Mouse (Mus musculus): ENCODE data around the gene Vars2.
A peak's percentile ranks its signal among the peaks of the same experiment; 100 is the strongest.

Vars2 gene

DNA sequence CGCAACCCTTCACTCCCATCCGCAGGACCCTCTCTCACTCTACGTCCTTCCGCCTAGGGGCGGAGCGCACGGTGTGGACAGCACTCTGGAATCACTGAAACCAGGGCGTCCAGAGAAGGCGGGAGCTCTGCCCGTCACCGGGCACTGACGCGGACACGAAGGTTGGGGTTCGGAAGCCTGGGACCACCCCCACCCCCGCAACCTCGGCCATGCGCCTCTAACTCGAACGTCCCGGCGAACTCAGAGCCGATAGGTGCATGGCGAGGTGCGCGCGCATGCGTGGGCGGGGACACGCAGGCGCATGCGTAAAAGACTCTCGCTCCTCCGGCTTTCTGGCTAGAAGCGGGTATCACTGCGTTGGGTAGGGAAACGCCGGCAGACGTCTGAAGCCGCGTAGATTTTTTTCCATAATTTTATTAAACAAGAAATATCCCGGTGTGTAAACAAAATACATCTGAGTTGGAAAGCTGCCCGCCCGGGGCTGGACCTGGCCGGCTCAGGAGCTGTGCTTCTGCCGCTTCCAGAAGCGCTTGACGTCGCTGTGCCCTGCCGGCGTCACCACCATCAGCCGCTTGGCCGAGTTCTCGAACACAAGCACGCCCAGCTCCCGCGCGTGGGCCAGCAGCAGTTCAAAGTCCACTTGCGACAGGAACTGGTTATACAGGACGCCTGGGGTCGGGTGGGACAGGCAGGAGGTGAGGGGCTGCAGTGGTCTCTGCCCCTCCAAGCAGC is at the start of gene Vars2:
Gene Vars2, minus strand, starts transcription at position 259 of the 732 bp plus-strand sequence.
- DNase-seq, result peak; percentile 97 to 98

DNA sequence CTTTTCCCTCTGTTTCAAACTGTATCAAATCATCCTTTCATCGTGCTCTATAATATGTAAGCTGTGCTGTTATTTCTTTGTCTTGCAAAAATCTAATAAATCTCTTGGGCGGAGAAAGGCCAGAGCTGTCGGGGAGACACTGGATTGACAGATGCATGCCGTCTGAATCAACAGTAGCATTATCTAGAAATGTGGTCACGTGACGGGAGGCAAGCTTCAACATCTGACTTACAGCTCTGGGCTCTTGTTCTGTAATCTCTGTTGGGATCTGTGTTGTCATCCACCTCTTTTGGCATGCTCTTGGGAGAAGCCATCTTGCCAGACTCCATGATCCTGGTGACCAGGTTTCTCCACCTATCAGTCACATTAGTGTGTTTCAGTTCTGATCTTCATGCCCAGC is 49.7 kb upstream of the Vars2 start:
- DNase-seq, result no peak

DNA sequence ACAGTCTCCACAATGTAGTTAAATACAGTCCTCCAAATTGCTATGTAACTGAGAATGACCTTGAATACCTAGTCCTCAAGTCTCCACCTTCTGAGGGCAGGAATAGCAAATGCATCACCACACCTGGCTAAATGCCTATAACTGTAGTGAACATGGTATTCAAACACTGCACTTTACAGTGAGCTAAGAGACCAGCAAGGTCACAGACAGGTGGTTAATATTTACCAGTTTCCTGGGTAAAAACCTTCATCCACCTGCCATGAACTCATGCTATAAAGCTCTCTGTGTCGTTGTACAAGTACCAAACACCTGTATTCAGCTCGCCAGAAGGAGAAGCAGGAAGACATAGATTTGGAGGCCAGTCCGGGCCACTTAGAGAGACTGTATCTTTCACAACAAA is 48.7 kb upstream of the Vars2 start:
- no peak for DNase-seq

DNA sequence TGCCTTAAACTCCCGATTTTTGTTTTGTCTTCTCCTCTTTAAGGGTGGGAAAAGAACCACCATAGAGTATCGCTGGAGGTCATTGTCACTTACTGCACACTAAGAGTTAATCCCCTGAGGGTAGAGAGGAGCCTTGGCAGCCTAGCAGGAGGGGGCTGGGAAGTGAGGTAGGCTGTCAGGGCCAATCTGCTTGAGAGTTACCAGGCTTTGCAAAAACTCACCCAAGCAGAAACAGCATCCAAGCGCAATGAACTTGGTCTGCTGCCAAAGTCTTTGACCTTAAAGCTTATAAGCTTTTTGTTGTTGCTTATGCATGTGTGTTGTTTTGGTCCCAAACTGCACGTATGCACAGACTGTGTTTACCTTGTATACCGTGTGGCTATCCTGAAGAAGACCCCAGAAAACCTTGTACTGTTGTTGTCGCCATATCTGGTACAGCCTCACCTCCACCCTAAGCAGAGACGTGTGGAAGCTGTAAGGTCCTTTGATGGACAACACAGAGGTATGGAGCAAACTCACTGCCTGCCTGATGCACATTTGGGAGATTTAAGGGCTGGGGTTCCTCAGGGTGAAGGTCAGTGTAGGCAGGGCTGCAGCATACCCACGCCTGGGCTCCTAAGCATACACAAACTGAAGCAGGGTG is 43.4 kb upstream of the Vars2 start:
- no peak for DNase-seq

DNA sequence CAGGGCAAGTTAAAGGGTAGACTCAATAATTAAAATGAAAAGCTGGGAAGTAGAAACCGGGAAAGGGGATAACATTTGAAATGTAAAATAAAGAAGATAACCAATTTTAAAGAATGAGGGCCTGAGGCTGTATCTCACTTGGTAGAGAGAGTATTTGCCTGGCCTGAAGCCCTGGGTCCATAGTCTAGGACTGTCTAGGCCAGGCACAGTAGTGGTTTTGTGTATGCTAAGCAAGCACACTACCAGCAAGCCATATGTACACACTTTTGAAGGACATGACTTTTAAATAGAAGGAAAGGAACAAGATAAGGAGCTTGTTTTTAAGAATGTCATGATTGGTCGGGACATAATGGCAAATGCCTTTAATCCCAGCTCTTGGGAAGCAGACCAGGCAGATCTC is 41.2 kb upstream of the Vars2 start:
- DNase-seq, result no peak

DNA sequence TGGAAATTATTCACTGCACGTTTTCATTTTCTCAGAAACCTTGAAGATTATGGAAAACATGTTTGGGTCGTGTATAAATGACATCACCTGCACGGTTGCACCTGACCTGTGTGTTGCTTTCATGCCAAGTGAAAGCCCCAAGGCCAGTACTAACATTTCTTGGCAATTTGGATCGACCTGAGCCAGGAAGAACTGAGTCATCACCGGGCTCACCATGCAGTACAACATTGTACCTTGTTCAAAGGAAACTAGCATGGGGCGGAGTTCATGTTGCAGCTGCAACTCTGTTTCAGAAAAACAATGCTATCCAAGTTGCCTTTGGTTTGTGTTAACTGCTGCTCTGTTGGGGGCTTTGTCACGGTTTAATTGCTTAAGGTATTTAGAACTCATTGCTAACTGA is 40.5 kb upstream of the Vars2 start:
- no peak for DNase-seq

DNA sequence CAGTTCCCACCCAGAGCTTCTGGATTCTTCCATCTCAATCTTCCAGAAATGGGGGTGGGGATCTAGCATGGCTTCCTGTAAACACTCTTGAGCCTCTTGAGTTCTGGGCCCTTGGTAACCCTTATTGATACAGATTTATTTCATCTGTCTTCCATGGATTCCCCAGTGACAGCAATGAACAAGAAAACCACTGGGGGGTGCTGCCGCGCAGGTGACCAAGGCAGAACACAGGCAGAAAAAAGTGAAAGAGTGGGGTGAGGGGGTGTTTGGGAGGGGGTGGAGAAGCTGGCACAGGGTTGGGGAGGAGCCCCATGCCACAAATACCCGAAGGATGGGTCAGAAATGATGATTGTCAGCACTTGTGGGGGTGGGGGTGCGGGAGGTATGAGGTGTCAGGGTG is 38.4 kb upstream of the Vars2 start:
- peak; percentile 43 to 60 for DNase-seq

DNA sequence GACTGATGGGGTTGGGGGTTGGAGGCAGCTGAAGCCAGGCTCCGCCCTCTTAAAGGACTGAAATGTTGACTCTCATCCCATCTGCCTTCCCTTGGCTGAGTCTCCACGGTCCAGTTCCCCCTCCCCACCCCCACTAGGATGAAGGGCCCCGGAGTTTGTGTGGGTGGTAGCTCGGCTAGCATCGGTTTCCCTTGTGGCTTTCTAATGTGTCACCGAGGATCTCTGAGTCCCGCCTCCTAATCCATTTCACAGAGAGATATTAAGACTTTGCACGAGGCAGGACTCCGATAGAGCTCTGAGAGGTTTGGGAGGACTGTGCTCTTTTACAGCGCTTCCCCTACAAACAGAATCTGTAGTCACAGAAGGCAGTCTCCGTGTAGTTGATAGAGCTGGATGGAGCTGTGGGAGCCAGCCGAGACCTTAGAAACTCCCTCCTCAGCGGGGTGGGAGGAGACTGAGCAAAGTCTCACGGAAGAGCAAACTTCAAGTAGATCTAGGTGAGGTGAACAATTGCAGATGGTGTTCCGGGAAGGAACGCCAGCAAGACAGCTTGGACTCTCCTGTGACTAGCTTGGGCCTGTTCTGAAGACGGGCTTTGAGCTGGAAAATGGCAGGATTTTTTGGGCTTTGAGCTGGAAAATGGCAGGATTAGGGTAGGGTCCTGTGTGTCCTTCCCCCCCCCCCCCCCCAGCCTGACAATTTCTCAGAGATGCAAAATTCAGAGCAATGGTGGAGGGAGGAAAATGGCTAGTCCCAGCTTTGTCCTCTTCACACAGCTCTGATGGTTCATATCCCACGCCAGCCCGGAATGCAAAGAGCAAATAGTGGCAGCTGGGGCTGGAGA is 37.5 kb upstream of the Vars2 start, which contains the start of gene Ddr1:
Gene Ddr1, minus strand, starts transcription at position 1 of the 844 bp plus-strand sequence.
- peak; percentile 46 to 57 for DNase-seq

DNA sequence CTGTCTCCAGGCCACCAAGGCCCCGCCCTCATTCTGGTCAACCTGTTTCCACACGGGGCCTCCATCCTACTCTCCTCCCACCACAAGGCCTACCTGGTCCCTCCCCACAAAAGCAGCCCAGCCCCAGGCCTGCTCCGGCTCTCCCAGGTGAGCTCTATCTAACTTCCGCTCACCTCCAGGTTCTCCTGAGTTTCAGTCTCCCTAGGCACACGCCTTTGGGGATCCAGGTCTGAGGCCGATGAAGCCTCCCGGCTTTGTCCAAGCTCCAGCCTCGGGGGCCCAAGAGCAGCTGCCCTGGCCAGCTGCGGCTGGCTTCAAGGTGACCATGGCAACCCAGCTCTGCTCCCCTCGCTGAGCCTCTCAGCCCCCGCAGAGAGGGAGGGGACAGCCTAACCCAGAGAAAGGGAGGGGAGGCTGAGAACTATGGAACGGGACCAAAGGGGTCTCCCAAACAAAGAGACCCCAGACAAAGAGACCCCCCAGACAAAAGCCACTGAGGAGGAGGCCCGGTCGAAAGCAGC is 36.4 kb upstream of the Vars2 start:
- DNase-seq, result no peak

DNA sequence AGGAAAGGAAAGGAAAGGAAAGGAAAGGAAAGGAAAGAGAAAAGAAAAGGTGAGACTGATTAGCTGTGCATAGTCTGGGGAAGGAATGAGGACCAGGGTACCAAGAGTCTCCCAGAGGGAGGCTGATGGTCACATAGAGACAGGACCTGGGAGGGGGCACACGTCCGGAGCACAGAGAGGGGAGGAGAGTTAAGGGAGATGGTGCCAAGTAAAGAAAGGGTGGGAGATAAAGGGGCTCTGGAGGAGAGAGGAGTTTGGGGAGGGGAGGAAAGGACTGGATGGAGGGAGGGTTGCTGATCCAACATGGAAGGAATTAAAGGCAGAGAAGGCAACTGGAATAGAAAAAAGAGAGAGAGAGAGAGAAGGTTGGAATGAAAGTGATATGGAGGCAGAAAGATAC is 35.7 kb upstream of the Vars2 start:
- DNase-seq, result no peak

DNA sequence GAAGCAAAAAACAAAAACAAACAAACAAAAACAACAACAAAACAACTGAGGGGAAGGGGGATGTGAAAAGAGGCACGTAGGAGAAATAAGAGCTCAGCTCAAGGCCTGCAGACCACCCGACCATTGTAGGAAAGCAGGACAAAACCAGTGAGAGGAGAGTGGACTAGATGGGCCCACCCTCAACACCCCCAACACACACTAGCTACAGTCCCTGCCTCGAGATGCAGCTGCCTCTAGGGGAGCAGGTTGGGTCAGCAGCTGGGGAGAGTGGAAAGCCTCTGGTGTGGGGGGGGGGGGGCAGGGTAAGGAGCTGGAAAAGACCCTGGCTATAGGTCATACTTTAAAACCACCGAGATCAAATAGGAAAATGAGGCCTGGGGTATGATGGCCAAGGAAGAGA is 35.2 kb upstream of the Vars2 start:
- DNase-seq, result no peak

DNA sequence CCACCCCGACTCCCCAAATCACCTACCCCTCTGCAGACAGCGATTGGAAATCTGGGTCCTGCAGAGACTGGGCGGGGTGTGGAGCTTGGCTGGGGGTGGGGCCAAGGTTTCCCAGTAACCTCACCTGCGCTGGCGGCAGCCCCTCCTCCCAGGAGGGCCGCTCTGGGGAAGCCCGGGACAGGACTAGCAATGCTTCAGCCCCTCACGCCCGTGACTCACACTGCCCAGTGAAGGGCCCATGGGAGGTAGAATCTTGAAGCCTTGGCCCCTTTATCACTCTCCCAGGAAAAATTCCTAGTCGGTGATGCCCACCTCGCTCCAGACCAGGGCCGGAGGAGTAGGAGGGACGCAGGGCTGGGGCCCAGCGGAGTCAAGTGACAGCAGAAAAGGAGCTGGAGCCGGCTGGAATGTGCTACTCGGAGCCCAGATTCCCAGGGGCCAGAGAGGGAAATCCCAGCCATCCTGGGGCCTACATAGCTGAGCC is 34.6 kb upstream of the Vars2 start:
- no peak for DNase-seq

DNA sequence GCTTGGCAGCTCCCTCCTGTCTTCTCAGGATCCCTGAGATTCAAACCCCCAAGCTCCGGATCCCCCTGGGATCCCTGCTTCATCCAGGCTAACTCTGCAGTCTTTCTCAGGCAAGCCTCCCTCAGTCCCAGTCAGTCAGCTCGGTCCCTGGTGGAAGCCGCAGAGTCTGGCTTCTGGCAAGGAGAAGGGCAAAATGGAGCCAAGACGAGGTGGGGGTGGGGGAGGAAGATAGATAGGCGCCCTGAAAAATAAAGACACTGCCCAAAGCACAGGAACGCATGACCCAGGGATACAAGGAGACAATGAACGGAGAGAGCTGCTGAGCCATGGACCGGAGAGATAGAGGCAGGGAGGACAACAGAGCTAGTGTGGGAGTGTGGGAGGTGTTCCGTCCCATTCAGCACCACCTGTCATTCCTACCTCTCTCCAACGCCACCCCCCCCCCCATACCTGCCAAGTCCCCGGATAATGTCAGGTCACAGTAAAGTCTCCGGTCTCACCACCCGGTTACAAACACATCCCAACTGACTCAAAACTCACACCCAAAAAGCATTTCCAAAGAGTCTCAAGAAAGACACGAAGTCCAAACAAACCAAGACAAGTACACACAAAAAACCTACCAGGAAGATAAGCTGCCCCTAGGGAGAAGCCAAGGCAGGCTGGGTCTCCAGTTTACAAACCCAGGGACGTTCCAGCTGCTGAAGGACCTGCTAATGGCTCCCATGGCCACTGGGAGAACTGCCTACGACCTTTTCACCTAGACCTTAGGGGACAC is 34.0 kb upstream of the Vars2 start:
- no peak for DNase-seq

DNA sequence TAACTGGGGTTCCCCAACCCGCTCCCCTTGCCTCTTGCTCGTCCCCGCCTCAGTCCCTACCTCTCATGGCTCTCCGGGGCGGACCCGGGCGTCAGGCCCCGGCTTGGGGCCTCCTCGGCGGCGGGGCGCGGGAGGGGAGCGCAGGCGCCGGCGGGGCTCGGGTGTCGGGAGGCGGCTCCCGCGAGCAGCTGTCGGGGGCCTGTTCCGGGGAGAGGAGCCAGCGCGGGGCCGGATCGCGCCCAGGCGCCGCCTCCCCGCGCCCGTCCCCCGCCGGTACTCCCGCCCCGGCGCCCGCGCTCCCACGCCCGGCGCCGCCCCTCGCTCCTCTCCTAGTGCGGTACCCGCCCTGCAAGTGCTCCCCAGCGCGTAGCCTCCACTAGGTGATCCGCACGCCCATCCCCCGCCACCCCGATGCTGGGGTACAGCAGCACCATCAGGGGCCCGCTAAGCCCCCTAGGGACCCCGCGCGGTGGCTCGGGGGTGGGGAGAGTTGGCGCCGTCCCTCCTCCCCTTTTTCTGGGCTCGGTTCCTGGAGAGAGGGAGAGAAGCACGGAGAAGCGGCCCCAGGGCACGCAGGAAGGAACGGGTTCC is 33.1 kb upstream of the Vars2 start:
- DNase-seq, result peak; percentile 70 to 82

DNA sequence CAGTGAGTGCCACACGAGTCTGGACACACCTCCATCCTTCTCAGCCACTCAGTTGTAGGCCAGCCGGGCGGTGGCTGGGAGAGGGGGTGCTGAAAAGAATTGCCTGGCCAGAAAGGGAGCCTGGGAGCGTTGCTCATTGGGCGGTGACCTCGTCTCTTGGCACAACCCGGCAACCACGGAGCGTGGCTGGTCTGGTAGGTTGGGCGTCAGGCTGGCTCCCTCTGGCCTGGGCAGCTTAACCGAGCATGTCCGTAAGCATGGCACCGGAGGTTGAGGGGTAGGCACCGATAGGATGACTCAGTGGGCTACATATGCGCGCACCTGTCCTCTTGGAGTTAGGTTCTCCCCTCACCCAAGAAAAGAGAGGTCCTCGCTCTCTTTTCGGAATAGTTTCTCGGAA is 32.5 kb upstream of the Vars2 start:
- DNase-seq, result peak in 1 of 2 experiments; percentile 35

DNA sequence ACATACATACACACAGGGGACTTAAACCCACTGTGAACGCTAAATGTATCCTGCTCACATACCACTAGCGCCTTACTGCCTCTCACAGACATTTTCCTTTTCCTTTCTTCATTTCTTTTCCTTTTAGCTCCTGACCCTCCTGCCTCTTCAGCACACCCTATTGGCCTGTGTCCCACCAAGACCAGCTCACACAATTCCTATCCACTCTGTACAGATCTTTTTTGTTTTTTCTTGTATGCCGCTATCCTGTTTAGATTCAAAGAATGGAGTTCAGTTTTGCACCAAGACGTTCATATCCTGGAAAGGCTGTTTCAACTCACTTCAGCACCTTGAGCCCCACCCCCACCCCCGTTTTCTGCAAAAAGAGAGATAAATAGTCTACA is 31.1 kb upstream of the Vars2 start:
- no peak for DNase-seq

DNA sequence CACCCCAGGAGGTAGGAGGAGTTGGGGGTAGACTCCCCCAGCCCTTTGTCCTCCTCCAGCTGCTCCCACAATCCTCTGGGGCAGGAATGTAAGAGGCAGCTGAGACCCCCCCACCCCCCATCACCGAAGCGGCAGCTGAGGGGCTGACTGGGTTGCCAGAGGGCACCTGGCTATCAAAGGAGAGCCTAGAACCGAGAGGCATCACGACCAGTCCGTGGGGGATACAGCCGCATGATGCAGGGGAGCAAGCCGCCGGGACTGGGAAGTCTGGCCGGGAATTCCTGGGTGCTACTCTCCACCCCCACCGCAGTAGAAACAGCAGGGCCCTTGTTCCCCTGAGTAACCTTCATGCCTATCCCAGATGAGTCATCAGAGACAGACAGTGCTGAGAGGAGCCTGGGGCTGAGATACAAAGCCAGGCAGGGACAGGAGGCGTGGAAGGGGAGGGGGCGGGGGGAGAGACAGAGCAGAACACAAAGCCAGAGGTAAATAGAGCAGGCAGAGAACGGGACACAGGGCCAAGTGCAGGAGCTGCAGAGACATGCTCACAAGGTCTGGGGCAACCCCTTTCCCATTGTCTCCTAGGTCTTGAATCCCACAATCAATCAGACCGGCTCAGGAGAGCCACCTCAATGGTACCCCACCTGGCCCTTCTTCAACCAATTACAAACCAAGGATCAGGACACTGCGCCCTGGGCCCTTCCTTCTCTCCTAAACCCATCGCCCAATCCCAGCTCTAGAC is 30.5 kb upstream of the Vars2 start:
- DNase-seq, result no peak

DNA sequence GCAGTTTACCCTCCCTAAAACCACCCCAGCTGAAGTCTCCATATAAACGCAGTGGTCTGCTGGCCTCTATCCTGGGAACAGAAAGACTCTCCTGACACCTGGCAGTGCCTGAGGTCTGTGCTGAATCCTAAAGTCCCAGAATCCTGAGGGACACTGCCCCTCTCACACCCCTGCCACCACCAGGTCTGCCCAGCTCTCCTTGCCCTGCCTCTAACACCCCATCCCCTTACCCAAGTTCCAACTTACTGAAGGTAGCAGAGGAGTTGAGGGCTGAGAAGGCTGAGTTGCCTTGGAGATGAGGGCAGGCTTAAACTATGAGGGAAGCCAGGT is 30.0 kb upstream of the Vars2 start:
- no peak for DNase-seq

DNA sequence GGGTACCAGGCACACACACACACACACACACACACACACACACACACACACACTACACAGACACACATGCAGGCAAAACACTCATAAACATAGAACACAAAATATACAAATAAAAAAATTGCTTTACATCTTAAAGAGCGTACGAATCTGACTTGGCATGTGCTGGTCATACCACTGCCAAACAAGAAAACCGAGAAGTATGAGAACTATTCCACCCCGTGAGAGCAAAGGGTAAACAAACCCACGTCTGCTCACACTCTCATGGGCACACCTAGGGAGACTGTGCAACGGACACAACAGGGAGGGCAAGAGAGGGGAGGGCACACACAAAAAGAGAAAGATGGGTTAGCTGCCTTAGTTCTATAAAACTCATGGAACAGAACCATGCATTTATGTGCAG is 29.3 kb upstream of the Vars2 start:
- no peak for DNase-seq

DNA sequence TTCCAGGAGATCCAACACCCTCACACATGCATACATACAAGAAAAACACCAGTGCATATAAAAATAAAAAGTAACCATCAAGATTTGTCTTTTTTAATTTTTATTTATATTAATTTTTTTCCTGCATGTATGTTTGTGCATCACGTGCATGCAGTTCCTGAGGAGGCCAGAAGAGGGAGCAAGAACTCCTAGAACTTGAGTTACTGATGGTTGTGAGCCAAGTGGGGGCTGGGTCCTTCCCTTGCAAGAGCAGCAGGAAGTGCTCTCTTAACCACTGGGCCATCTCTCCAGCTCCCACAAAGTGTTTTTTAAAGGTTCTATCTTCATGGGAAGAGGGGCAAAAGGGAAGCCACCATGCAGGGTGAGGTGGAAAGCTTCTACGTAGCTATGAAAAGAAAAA is 27.9 kb upstream of the Vars2 start:
- peak in 1 of 2 experiments; percentile 43 for DNase-seq

DNA sequence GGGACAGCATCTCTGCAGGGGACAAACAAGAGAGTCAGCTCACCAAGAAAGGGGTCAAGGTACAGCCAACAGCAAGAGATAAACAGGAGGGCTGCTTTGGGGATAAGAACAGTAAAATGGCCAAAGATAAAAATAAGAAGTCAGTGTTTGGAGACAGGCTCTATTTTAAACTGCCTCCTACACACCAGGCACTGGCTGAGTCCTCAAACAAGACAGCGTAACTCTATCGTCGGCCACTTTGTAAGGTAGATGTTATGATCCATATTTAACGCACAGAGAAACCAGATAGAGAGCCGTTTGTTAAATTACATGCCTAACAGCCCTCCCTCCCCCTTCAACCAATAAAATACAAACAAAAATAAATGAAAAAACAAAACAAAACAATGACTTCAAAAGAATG is 26.5 kb upstream of the Vars2 start:
- no peak for DNase-seq

DNA sequence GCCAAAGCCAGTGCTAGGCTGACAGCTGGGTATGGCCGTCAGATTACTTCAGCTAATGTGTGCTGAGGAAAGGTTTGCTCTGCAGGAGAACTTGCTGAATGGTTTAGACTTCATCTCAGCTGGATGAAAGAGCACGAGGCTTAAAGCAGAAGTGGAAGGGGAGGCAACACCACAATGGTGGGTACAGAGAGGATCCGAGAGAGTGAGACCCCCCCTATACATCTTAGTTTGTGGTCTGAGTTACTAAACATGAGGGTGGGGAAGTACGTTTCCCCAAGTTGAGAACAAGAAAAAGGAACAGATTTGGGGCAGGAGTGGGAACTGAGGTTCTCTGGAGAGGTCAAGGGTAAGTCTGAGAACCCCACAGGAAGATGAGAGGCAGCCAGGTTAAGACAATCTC is 25.0 kb upstream of the Vars2 start:
- DNase-seq, result no peak
